Mouse (Mus musculus): ENCODE results near the gene Map1lc3b.

The Map1lc3b gene

GRCm38 (mm10) chr8:121590203-121591177, at the start of gene Map1lc3b:
Gene Map1lc3b, plus strand, starts transcription at chr8:121590361.
- peak; percentile 96 to 97 for DNase-seq (ENCODE audit: low read depth in 2 of 2, low spot score in 2 of 2)

GRCm38 (mm10) chr8:121541862-121542261, 48.3 kb upstream of the Map1lc3b start:
- DNase-seq (ENCODE audit: low read depth in 2 of 2, low spot score in 2 of 2): no peak

GRCm38 (mm10) chr8:121542901-121543300, 47.3 kb upstream of the Map1lc3b start:
- no peak for DNase-seq (ENCODE audit: low read depth in 2 of 2, low spot score in 2 of 2)

GRCm38 (mm10) chr8:121544276-121544785, 45.8 kb upstream of the Map1lc3b start, which contains the start of gene 1700018B08Rik:
Gene 1700018B08Rik, minus strand, starts transcription at chr8:121544320.
- DNase-seq (ENCODE audit: low read depth in 2 of 2, low spot score in 2 of 2): no peak

- no peak for DNase-seq (ENCODE audit: low read depth in 2 of 2, low spot score in 2 of 2)
Measured at GRCm38 (mm10) chr8:121544936-121545335, 45.2 kb upstream of the Map1lc3b start.

GRCm38 (mm10) chr8:121547132-121547531, 43.0 kb upstream of the Map1lc3b start:
- DNase-seq (ENCODE audit: low read depth in 2 of 2, low spot score in 2 of 2): peak; percentile 61 to 70

- DNase-seq (ENCODE audit: low read depth in 2 of 2, low spot score in 2 of 2): no peak
Measured at GRCm38 (mm10) chr8:121550056-121550455, 40.1 kb upstream of the Map1lc3b start.

- DNase-seq (ENCODE audit: low read depth in 2 of 2, low spot score in 2 of 2): no peak
Measured at GRCm38 (mm10) chr8:121551065-121551985, 38.8 kb upstream of the Map1lc3b start.

- no peak for DNase-seq (ENCODE audit: low read depth in 2 of 2, low spot score in 2 of 2)
Measured at GRCm38 (mm10) chr8:121552506-121552905, 37.7 kb upstream of the Map1lc3b start.

- no peak for DNase-seq (ENCODE audit: low read depth in 2 of 2, low spot score in 2 of 2)
Measured at GRCm38 (mm10) chr8:121553831-121554475, 36.2 kb upstream of the Map1lc3b start.

- DNase-seq (ENCODE audit: low read depth in 2 of 2, low spot score in 2 of 2): no peak
Measured at GRCm38 (mm10) chr8:121557746-121558145, 32.4 kb upstream of the Map1lc3b start.

GRCm38 (mm10) chr8:121558538-121558937, 31.6 kb upstream of the Map1lc3b start:
- no peak for DNase-seq (ENCODE audit: low read depth in 2 of 2, low spot score in 2 of 2)

- no peak for DNase-seq (ENCODE audit: low read depth in 2 of 2, low spot score in 2 of 2)
Measured at GRCm38 (mm10) chr8:121559801-121560200, 30.4 kb upstream of the Map1lc3b start.

- DNase-seq (ENCODE audit: low read depth in 2 of 2, low spot score in 2 of 2): no peak
Measured at GRCm38 (mm10) chr8:121560432-121561100, 29.6 kb upstream of the Map1lc3b start.

- DNase-seq (ENCODE audit: low read depth in 2 of 2, low spot score in 2 of 2): no peak
Measured at GRCm38 (mm10) chr8:121561636-121562345, 28.4 kb upstream of the Map1lc3b start.

GRCm38 (mm10) chr8:121562941-121563351, 27.2 kb upstream of the Map1lc3b start:
- no peak for DNase-seq (ENCODE audit: low read depth in 2 of 2, low spot score in 2 of 2)

- no peak for DNase-seq (ENCODE audit: low read depth in 2 of 2, low spot score in 2 of 2)
Measured at GRCm38 (mm10) chr8:121563701-121564100, 26.5 kb upstream of the Map1lc3b start.

GRCm38 (mm10) chr8:121568321-121568720, 21.8 kb upstream of the Map1lc3b start:
- no peak for DNase-seq (ENCODE audit: low read depth in 2 of 2, low spot score in 2 of 2)

GRCm38 (mm10) chr8:121570335-121570734, 19.8 kb upstream of the Map1lc3b start:
- no peak for DNase-seq (ENCODE audit: low read depth in 2 of 2, low spot score in 2 of 2)

All from CD8-positive naive resting alpha-beta T cell, adult 2 months (primary cell).